Mouse (Mus musculus): ENCODE measurements at regions not wholly inside any gene's neighbourhood (a gene's known extent, or its start where the extent isn't known, plus 50 kb on each side); places are given as distances from the start of the nearest gene placed in this dataset.

DNA sequence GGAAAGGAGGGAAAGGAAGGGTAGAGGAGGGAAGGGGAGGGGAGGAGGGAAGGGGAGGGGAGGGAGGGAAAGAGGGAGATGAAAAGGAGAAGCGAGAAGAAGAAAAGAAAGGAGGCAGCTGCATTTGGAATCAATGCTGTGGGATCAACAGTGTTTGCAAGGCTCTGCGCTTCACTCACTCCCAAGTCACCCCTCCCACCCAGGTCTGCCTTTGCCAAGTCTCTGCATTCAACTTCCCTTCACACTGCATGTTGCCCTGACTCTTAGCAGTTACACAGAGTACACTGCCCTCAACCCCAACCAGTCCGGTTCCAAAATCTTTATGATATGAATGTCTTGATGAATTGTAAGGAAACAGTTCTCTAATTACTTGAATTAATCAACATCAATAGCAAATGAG lies 376.9 kb downstream of the Adgrl2 start:
- ATAC-seq (replicated peaks in 1 of 2; ENCODE audit: insufficient read depth in 1 of 2, low FRiP score in 2 of 2, low TSS enrichment in 1 of 2, low read depth in 1 of 2, poor library complexity in 2 of 2, severe bottlenecking in 2 of 2) = no peak

DNA sequence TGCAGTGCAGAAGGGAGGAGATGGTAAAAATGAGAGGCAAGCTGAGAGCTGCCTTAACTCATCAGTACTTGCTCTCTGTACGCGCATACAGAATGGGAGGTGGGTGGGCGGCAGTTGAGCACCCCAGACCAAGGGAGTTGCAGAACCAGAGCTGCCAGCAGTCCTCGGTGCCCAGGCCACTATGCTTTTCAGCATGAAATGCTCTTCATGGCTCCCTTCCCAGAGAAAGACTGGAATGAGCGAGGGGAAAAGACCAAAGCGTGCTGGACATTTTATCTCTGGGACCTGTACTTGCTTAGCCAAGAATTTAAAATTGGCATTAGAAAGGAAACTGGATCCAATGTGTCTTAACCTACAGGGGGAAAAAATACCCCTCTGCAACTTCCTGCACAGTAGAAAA lies 387.1 kb downstream of the Adgrl2 start:
- no peak for ATAC-seq (replicated peaks in 1 of 2; ENCODE audit: insufficient read depth in 1 of 2, low FRiP score in 2 of 2, low TSS enrichment in 1 of 2, low read depth in 1 of 2, poor library complexity in 2 of 2, severe bottlenecking in 2 of 2)

DNA sequence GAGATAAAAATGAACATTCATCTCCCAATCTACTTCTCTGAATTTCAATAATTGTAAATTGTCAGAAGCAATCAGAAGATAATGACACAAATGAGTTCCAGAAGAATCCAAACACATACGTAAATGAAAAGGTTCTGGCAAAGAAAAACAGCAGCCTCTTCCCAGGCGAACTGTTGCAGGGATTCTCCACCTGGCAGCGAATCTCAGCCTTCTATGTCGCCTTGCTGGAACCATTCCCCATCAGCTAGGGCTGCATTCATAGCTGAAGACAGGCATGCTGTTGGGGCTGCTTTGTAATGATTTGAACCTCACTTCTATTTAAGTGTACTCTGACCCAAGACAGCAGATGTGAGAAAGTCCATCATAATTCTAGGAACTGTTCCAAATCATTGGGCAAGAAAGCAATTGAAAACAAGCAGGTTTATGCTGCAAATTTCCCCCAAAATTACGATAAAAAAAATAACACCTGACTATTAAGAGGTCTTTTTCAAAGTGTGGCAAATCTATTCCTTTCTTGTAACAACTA lies 387.6 kb downstream of the Adgrl2 start:
- no peak for ATAC-seq (replicated peaks in 1 of 2; ENCODE audit: insufficient read depth in 1 of 2, low FRiP score in 2 of 2, low TSS enrichment in 1 of 2, low read depth in 1 of 2, poor library complexity in 2 of 2, severe bottlenecking in 2 of 2)

DNA sequence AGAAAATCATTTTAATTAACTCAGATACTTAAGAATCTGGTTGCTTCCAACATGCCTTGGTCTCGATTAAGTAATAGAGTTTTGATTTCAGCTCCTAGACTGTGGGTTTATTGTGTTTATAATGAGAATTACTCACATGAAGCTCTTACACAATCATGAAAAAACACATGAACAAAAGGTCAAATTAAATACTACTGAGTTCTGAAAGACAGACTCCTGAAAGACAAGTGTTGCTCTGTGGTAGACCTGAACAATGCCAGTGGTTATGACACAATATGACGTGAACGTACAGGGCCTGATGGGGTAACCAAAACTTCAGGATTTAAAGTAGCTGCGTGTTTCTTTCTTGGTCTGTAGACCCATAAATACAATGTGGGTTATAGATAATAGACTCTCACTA lies 394.8 kb downstream of the Adgrl2 start:
- no peak for ATAC-seq (replicated peaks in 1 of 2; ENCODE audit: insufficient read depth in 1 of 2, low FRiP score in 2 of 2, low TSS enrichment in 1 of 2, low read depth in 1 of 2, poor library complexity in 2 of 2, severe bottlenecking in 2 of 2)

DNA sequence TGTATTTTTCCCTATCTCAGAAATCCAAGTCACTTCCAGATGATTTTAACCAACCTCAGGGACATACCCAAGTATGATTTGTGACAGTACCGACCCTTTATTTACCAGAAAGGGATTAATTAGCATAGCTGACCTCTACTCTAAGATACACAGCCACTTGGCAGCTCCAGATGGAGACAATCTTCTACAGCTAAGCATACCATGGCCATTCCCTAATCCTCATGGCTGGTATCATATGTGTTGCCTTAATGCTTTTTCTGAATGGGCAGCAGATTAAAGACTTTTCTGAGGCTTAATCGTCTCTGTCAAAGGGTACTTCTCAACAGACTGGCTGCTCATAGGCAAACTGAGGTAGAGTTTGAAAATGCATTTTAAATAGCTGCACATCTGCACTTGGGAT lies 400.8 kb downstream of the Adgrl2 start:
- no peak for ATAC-seq (replicated peaks in 1 of 2; ENCODE audit: insufficient read depth in 1 of 2, low FRiP score in 2 of 2, low TSS enrichment in 1 of 2, low read depth in 1 of 2, poor library complexity in 2 of 2, severe bottlenecking in 2 of 2)

DNA sequence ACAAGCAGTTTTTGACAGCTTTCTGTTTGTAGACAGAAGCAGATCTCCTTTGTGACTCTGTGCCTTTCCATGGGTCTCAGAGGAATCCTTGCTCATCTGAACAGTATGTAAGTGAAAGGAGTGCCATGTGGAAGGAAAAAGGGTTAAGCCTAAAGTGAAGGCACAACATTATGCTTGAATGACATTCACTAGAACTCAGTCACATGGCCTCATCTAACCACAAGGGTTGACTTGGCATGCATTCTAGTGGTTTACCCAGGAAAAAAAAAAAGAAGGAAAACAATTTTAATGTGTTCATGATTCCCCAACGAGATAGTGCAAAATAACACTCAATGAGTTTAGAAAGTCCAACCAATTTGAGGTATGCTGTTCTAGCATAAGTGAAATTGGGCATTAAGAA lies 414.6 kb downstream of the Adgrl2 start:
- ATAC-seq (replicated peaks in 1 of 2; ENCODE audit: insufficient read depth in 1 of 2, low FRiP score in 2 of 2, low TSS enrichment in 1 of 2, low read depth in 1 of 2, poor library complexity in 2 of 2, severe bottlenecking in 2 of 2) = peak in 1 of 2 experiments; percentile 42; a peak in 1 of 4 replicates

DNA sequence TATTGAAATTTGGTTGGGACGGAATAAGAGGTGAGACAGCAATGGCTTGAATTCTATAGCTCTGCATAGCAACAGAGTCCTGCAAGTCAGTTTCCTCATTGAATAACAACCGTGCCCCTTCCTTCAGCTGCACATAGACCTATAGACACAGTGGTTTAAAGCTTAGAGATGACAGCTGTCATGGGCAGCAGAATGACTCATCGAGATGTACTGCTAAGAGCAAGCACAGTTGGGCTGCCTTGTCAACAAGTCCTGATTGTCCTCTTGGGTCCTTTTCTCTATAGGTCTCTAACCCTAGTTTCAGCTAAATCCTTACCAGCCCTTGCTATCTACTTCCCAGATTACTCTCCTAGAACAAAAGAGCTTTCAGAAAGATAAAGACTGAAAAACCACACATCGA lies 417.9 kb downstream of the Adgrl2 start:
- ATAC-seq (replicated peaks in 1 of 2; ENCODE audit: insufficient read depth in 1 of 2, low FRiP score in 2 of 2, low TSS enrichment in 1 of 2, low read depth in 1 of 2, poor library complexity in 2 of 2, severe bottlenecking in 2 of 2) = no peak

DNA sequence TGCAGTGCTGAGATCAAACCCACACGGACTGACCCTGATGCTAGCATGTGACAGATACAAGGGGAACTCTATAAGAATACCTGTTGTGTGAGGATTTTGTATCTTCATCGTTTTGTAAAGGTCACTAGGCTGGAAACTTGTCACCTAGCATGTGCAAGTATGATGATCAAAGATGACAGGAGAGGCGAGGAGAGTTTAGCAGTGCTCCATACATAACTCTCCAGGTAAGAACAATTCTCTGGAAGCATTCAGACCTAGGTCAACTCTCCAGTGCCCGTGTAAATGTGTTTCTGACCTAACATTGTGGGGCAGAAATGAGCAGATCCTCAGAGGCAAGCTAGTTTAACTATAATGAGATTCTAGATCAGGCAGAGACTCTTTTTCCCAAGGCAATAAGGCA lies 425.6 kb downstream of the Adgrl2 start:
- ATAC-seq (replicated peaks in 1 of 2; ENCODE audit: insufficient read depth in 1 of 2, low FRiP score in 2 of 2, low TSS enrichment in 1 of 2, low read depth in 1 of 2, poor library complexity in 2 of 2, severe bottlenecking in 2 of 2) = no peak

DNA sequence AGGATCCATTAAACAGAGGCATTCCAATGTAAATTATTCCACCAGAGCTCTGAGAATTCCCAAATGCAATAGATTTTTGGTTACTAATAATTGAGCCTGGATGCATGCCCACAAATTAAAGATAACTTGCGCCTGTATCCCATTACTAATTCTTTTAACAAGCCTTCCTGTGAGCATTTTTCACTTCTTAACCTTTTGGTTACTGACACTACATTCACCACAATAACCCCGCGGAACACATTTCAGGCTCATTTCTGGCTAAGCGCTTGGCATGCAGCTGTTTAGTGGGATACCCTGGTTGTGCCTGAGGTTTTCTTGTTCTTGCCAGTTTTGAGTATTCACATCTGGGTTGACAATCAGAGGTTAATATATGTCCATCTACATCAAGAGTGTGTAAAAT lies 429.1 kb downstream of the Adgrl2 start:
- no peak for ATAC-seq (replicated peaks in 1 of 2; ENCODE audit: insufficient read depth in 1 of 2, low FRiP score in 2 of 2, low TSS enrichment in 1 of 2, low read depth in 1 of 2, poor library complexity in 2 of 2, severe bottlenecking in 2 of 2)

DNA sequence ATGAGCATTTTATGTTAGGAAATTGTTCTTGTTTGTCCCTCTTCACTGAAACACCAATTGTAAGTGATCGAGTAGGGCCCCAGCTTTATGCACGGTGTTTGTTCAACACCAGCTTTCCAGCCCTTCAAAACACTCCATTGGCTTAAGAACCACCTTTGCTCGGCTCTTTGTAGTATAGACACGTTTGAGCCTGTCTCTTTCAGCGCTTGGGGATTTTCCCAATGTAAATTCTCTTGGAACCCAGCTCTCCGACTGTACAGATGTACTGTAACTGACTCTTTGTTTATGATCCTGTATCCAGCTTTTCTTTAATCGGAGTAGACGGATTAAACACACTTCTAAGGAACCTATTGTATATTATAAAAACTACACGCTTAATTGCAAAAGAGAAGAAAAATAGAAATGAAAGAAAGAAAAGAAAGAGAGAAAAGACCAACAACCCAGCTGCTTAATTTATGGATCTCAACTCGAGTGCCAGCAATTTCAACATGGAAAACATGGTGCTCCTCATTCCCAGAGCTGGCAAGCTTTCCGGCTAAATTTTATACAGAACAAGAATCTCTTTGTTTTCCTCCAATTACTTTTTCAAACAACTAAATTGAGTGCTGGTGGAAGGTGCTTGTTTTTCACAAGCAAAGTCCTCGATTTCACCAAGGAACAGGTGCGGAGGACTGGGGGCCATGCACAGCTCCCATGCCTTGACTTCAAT lies 430.4 kb downstream of the Adgrl2 start:
- no peak for ATAC-seq (replicated peaks in 1 of 2; ENCODE audit: insufficient read depth in 1 of 2, low FRiP score in 2 of 2, low TSS enrichment in 1 of 2, low read depth in 1 of 2, poor library complexity in 2 of 2, severe bottlenecking in 2 of 2)

DNA sequence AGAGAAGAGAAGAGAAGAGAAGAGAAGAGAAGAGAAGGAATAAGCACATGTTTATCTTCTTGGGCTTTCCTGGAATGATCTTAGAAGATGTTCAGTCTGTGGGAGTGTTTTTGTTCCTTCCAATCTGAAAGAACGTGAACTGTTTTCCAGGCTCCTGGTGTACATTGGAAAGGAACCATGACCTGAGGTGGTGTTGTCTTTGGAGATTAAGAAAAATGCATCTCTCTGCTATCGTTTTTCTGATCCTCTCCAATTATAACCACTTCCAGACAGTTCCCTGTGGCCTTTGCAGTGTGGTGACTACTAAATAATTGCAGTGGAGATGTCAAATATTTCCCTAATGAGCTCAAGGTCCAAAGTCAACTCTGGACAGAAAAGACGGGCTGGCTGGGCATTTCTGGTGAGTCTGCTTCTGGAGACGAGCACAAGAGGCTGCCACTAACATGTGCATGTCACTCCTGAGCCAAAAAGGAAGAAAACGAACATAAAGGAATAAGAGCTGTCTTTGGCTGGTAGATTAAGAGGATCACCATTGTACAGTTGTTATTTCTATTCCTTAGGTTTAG lies 431.7 kb downstream of the Adgrl2 start:
- ATAC-seq (replicated peaks in 1 of 2; ENCODE audit: insufficient read depth in 1 of 2, low FRiP score in 2 of 2, low TSS enrichment in 1 of 2, low read depth in 1 of 2, poor library complexity in 2 of 2, severe bottlenecking in 2 of 2) = no peak

DNA sequence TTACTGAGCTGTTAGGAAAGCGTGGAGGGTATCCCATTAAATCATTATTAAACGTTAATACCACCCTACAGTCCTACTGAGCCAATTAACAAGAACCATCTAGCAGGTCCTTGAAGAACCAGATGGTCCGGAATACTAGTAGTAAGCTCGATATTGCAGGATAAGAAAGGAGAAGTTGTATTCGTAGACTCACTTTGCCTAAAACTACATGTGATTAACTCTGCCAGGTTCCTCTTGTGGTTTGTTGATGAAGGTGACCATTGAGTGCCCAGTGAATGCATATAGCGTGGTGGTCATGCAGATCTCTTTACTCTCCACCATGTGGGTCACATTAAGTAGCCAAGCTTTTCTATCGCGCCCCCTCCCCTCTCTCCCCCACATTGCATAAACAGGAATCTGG lies 435.0 kb downstream of the Adgrl2 start:
- ATAC-seq (replicated peaks in 1 of 2; ENCODE audit: insufficient read depth in 1 of 2, low FRiP score in 2 of 2, low TSS enrichment in 1 of 2, low read depth in 1 of 2, poor library complexity in 2 of 2, severe bottlenecking in 2 of 2) = peak in 1 of 2 experiments; percentile 42; a peak in 1 of 4 replicates

DNA sequence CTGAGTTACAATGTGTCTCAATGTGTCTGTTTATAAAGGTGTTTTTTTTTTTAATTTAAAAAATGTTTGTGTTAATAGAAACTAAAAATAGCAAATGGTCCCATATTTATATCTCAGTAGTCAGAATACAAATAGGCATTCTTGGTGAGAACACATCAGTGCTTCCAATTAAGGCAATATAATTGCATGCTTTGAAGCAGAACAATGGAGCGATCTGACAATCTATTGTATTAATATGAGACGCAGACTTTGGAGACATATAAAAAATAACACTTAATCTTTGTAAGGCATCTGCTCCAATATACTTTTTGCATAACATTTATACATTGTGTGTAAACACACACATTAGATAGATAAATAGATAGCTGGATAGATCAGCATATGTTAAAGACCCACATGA lies 439.6 kb downstream of the Adgrl2 start:
- ATAC-seq (replicated peaks in 1 of 2; ENCODE audit: insufficient read depth in 1 of 2, low FRiP score in 2 of 2, low TSS enrichment in 1 of 2, low read depth in 1 of 2, poor library complexity in 2 of 2, severe bottlenecking in 2 of 2) = no peak

DNA sequence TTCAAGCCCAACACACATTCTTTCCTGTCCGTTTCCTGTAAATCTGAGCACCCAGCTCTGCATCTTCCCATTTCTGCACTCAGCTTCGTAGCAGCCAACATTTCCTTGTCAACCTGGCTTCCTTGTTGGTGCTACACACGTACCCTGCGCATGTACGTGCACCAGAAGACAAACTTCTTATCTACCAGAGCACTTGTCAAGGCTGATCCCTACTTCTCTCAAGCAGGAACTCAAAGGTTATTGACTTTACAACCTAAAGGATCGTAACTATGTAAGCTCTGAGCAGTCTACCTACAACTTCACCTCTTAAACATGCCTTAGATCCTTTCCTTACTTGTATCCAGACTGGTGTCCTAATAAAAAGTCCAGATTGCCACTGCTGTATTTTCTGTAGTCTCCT lies 445.4 kb downstream of the Adgrl2 start:
- 0 out of 4 replicates have a peak, but pooled peaks of 1 of the 2 experiments have one; percentile 22 for ATAC-seq (replicated peaks in 1 of 2; ENCODE audit: insufficient read depth in 1 of 2, low FRiP score in 2 of 2, low TSS enrichment in 1 of 2, low read depth in 1 of 2, poor library complexity in 2 of 2, severe bottlenecking in 2 of 2)

DNA sequence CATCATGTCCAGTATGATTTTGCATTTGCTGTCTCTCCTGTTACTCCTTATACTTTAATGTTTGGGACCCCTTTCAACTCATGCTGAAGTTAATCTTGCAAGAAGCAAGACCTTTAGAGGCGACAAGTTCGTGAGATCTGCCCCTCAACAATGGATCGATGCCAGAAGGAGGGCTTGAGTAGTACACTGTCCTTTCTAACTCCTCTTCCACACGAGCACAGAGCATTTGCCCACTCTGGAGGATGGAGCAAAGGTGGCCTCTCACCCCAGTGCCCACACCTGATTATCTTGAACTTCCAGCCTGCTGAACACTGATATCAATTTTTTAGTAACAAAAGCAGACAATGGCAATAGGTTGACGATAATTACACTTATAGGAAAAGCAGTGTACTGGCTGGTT lies 448.1 kb downstream of the Adgrl2 start:
- no peak for ATAC-seq (replicated peaks in 1 of 2; ENCODE audit: insufficient read depth in 1 of 2, low FRiP score in 2 of 2, low TSS enrichment in 1 of 2, low read depth in 1 of 2, poor library complexity in 2 of 2, severe bottlenecking in 2 of 2)

DNA sequence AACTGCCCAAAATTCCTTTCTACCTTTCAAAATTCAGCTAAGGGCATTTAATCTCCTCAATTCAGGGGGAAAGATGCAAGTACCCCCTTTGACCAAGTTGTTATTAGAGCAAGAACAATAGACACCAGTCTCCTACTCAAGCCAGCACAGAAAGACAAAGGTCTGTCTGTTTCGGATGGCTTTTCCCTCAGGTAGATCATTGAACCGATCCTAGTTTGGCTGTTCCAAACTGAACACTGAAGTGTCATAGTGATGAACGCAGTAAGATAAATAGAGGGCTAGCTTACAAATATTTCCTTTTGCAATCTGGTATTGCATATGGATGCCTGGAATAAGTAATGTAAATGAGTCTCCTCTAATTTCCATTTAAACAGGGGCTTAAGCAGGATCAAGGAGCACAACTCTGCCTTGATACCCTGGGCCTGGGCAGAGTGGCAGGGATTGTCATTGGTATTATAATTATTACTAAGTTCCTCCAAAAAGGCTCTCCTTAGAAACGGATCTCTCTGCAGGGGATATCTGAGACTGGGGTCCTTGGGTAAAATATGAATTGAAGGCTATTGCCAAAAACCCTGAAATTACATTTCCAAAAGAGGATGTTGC lies 452.6 kb downstream of the Adgrl2 start:
- no peak for ATAC-seq (replicated peaks in 1 of 2; ENCODE audit: insufficient read depth in 1 of 2, low FRiP score in 2 of 2, low TSS enrichment in 1 of 2, low read depth in 1 of 2, poor library complexity in 2 of 2, severe bottlenecking in 2 of 2)

DNA sequence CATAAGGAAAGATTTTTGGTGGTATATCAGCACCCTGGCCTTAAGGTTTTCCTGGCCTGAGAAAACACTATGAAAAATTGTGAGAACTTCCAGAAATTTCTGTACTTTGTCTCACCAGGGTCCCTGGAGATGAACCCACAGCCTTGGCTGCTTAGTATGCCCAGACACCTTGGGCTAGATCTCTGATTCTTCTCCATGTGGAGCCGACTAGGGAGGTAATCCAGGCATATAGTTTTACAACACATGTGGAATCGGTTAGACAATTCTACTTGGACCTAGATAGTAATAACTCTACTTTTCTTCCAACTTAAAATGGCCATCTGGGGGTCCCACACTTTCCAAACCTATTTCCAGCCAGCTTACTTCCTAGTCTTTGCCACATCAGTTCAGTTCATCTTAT lies 460.5 kb downstream of the Adgrl2 start:
- ATAC-seq (replicated peaks in 1 of 2; ENCODE audit: insufficient read depth in 1 of 2, low FRiP score in 2 of 2, low TSS enrichment in 1 of 2, low read depth in 1 of 2, poor library complexity in 2 of 2, severe bottlenecking in 2 of 2) = no peak

DNA sequence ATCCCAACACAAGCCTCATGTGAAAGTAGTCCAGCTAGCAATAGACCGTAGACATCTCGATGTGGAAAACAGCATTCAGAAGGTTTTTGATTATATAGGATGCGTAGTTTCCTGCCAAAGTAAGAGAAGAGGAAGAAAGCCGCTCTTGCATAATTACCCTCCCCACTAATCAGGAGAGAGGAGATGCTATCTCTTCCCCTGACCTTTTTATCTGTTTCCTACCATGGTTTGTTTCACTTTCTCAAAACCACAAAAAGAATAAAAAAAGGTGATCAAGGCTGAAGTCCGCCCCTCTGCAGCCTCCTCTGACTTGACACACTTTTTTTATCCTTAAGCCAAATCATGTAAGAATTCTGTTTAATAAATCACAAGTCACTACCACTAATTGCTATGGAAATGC lies 480.0 kb downstream of the Adgrl2 start:
- ATAC-seq (replicated peaks in 1 of 2; ENCODE audit: insufficient read depth in 1 of 2, low FRiP score in 2 of 2, low TSS enrichment in 1 of 2, low read depth in 1 of 2, poor library complexity in 2 of 2, severe bottlenecking in 2 of 2) = peak; percentile 84 to 89

DNA sequence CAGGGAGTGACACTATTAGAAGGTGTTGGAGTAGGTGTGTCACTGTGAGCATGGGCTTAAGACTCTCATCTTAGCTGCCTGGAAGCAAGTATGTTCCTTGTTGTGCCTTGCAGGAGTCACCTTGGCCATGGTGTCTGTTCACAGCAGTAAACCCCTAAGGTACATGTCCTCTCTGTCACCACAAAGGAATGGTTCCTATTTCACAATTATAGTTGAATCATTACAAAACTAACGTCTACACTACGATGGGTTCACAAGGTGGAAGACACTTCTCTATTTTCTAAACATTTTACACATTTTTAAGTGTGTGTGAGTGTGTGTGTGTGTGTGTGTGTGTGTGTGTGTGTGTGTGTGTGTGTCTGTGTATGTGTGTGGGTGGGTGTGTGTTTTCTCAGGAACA lies 485.4 kb downstream of the Adgrl2 start:
- peak in 1 of 2 experiments; percentile 32; a peak in 1 of 4 replicates for ATAC-seq (replicated peaks in 1 of 2; ENCODE audit: insufficient read depth in 1 of 2, low FRiP score in 2 of 2, low TSS enrichment in 1 of 2, low read depth in 1 of 2, poor library complexity in 2 of 2, severe bottlenecking in 2 of 2)

Data from hematopoietic stem cell, adult 5-6 weeks (primary cell).